Mouse (Mus musculus) c-Kit-positive CD71-positive TER-119-negative erythroid progenitor cells, embryonic 14.5 days (primary cell): Measurements from ENCODE around the gene Acsf2.
A peak's percentile ranks its signal among the peaks of the same experiment; 100 is the strongest.
"Not testable (repeated sequence)": the region's sequence is repeated elsewhere in the genome, so short reads cannot be mapped to it uniquely, and the experiment has no call there.

ENCODE experiments used
- DNase-seq: peaks from one replicate; pipeline ENCODE4 v3.0.0-alpha.2; 2013; ENCODE audit warnings: low read depth

Gene Acsf2

DNA sequence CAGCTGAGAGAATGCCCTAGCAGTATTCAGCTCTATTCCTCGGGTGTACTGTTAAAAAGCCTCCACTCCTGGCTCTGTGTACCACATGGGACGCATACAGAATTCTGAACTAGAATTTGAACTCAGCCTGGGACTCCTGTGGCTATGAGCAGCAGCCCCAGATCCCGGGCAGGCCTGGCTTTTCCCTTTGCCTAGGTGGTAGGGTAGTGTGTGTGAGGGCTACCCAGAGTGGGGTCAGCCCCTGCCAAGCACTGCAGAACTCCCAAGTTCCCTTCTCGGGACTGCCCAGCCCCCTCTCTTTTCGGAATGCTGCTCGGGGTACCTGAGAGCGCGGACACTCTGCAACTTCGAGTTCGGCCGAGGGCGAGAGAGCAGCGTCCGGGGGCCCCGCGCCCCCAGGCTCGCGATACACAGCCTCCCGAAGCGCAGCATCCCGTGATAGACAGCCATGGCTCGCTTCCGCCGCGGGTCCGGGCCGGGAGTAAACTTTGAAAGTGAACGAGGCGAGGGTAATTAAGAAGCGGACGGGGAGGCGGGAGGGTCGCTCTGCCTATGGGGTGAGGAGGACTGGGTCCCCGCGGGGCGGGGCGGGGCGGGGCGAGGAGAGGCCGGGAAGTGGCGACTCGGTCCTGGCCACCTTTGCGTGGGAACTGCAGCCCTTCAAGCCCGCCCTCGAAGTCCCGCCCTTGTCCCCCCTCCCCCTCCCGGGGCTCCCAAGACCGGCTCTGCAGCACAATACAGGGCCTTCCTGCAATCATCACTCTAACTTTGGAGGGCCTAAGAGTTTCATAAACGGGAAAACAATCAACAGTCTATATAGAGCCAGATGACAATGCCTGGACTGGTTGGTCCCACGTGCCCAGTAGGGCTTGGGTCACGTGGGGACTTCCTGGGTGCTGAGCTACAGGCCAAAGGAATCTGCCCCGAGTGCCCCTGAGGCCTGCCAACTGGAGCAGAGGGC lies at the start of gene Acsf2:
Gene Acsf2, minus strand, starts transcription at position 551 of the 961 bp plus-strand sequence.
- no peak for DNase-seq

DNA sequence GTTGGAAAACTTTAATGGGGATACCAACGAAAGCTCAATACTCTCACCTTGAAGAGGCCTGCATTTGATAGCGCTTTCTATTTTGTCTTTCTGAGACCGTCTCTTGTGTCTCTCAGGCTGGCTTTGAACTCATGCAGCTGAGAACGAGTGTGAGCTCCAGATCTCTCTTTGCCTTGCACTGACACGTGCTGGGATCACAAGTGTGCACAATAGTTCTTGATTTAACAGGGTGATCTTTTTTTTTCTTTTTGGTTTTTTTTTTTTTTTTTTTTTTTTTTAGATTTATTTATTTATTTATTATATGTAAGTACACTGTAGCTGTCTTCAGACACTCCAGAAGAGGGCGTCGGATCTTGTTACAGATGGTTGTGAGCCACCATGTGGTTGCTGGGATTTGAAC lies 49.6 kb upstream of the Acsf2 start:
- DNase-seq = not testable (repeated sequence)

DNA sequence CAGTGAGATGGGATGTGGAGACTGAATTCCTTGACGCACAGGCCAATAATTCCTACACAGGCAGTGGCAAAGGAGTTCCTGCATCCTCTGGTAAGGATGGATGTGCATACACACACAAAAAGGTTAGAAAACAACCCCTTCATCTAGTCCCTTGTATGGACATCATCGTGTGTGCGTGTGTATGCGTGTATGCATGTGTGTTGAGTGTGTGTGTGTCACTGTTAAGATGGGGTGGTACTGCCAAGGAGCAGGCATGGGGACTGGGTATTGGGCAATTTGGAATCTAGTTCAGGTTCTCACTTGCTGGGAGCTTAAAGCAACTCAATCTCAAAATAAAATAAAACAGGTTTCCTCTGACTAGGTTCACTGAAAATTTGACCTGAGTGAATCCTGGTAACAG lies 44.8 kb upstream of the Acsf2 start:
- no peak for DNase-seq

DNA sequence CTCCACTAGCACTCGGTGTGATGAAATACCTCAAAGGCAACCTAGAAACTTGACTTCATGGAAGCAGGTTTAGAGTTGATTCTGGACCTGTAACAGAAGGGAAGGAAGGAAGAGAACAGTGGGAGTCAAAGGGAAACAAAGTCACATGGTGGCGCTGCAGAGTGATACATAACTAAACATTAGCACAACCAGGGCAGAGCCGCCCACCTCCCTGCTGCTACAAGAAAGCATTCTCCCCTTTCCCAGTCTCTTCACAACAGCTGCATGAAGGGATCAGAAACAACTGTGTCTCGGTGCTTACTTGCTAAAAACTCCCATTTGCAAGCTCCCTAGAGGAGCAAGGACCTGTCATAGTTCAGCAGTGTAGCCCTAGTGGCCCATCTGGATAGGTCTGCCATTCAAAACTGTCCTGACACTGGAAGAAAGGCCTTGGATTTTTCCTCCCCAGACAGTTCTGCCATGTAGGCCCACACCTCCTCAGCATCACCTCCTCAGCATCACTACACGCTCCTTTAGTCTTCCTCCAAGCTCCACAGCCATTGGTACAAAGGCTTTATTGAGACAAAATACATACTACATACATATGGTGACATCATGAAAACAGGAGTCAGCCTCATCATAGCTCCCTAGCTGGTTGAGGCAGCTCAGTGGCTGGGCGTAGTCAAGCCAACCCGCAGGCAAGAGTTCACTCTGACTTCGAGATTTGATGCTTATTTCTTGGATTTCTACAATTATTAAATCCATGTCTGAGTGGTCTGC lies 43.0 kb upstream of the Acsf2 start:
- DNase-seq = no peak

DNA sequence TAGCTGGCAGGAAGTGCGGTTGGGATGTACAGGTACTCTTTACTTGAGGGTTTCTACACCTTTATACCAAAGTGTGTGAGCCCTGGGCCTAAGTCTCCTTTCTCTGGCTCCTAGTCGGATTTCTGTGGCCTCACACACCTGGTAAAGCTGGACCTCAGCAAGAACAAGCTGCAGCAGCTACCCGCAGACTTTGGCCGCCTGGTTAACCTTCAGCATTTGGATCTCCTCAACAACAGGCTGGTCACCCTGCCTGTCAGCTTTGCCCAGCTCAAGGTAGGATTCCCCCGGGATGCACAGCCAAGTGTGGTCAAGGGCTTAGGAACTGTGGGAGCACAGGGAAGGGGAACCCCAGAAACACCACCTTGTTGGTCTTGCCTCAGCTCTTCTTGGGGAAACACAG lies 32.8 kb upstream of the Acsf2 start:
- DNase-seq = no peak

DNA sequence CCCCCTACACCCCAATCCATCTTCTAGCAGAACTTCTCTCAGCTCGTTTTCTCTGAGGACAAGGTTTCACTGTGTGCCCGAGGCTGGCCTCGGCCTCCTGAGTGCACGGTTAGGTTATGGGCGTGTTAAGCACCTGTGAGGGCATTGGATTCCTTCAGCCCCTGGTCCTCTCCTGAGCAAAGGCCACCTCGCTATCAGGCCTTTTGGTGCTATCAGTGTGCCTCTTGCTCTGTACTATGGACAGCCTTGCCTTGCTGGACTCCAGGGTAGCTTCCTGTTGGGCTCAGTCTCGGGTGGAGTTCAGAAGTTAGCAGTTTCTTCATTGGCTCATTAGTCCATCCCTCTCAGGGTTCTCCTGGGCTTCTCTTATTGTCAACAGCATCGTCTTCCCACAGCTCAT lies 31.3 kb upstream of the Acsf2 start:
- no peak for DNase-seq

DNA sequence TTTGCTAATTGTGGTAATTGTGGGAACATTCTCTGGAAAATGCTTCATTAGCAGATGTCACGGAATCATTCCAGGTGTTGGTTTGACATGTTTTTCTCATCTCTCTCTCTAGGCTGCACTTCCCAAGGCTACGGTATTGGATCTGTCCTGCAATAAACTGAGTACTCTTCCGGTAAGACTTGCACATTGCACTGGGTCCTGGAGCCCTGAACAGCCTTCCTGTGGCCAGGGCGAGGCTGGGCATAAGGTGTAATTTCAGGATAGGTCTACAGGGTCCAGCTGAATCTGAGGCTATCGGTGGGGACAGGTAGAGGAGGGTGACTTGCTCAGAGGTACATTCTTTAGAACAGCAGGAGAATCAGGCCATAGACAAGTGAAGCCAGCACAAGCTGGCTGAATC lies 30.3 kb upstream of the Acsf2 start:
- no peak for DNase-seq

DNA sequence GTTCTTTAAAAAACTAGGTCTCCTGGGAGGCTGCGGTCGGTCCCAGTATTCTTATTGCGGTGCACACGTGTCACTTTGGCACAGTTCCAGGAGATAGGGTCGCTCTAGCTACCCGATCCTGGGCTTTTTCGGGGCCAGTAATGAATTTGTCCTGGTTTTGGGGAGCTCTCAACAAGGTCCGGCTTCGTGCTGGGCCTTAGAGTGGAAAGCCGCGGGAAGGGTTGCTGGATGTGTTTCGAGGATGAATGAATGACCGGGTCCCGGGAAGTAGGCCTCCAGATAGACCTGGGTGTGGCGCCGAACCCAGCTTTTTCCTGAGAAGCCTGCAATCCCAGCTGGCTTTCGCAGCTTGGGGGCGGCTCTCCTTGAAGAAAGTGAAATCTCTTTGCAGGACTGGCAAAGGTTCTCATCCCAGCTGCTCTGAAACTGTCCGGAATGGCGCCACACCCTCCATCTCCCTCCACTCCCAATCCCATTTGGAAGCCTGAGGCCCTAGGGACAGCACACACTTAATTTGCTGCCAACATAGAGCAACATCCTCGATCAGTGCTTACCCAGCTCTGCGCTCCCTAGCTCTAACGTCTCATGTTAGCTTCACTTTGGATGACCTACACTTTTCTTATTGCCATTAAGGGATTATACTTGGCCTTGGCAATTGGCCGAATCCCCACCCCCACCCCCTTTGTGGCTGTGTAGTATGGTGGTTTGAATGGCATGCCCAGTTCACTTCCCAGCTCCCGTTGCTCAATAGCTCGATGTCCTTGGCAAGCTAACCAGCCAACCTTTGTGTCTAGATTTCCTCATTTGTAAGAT lies 28.7 kb upstream of the Acsf2 start:
- peak; percentile 25 for DNase-seq

DNA sequence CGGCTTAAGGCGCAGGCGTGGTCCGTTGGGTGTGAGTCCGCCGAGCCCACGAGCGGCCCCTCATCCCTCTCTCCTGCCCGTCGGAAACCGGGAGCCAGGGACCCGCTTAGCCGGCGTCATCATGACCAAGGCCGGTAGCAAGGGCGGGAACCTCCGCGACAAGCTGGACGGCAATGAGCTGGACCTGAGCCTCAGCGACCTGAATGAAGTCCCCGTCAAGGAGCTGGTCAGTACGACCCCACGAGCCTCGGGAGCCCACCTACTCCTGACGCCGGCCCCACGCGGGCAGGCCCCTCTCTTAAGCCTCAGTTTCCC lies 28.2 kb upstream of the Acsf2 start:
- no peak for DNase-seq

DNA sequence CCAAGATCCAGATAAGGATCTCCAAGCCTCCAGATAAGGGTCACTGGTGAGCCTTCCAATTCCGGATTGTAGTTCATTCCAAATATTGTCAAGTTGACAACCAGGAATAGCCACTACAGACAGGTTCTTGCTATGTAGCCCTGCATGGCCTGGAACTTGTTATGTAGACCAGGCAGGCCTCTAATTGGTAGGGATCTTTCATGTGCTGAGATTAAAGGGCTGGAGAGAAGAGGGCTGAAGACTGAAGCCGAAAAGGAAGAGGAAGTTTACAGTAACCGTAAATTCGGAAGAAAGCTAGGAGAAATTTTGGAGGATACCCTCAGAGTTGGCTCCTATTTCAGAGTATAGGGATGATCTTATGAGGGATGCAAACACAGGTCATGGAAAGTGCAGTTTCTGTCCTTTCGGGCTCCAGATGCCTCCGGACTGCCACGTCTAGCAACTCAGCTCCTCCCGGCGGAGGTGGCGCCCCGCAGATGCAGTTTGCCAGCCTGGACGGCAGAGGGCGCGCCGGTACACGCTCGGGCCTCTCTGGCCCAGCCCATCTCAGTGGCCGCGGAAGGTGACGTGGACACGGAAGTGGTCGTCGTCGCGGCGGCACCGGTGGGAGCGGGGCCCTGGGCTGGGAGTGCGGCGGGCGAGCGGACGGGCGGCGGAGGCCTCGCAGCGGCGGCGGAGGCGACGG lies 27.7 kb upstream of the Acsf2 start, which contains the start of gene Lrrc59:
Gene Lrrc59, plus strand, starts transcription at position 569 of the 685 bp plus-strand sequence.
- DNase-seq = peak; percentile 80

DNA sequence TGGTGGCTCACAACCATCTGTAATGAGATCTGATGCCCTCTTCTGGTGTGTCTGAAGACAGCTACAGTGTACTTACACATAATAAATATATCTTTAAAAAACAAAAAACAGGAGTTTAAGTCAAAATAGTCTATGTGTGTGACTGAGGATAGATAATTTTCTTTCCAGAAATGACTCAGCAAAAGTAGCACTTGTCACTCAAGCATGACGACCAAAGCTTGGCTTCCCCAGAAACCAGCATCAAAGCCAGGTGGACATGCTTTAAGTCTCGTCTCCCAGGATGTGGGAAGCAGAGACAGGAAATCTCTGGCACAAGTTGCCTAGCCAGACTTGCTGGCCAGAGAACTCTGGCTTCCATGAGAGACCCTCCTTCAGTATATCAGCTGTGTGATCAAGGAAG lies 20.5 kb upstream of the Acsf2 start:
- peak; percentile 20 for DNase-seq

DNA sequence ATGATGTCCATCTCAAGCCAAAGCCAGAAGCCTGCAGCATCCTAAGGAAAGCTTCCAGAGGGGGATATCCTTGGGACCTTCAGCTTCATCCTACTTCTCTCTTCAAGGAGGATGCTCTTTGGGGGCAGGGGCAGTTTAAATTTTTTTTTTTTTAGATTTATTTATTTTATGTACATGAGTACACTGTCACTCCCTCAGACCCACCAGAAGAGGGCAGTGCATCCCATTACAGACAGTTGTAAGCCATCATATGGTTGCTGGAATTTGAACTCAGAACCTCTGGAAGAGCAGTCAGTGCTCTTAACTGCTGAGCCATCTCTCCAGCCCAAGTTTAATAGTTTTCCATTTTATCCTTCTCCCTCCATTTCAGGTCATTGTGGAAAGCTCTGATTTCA lies 19.8 kb upstream of the Acsf2 start:
- no peak for DNase-seq

DNA sequence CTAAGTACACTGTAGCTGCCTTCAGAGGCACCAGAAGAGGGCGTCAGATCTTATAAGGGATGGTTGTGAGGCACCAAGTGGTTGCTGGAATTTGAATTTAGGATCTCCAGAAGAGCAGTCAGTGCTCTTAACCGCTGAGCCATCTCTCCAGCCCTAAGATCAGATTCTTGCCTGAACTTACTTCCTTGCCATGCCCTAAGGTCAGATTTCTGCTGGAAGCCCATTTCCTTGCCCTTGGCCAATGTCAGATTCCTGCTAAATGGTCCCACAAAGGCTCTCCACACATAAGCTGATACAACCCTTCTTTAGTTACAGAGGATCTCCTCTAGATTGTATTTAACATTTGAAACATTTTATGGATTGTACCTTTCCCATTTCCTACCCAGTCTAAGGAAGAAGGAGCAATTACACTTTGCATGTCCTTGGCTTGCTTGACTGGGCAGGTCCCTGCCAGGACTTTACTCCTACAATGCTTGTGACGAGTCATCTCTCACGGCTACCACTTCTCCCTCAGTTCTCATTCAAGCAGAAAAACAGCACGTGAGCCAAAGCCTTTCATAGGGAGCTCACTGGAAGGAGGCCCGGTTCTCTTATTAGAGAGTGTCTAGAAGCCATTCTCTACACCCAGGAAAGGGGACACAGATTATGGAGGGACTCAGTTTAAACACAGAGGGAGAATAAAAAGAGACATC lies 19.2 kb upstream of the Acsf2 start:
- no peak for DNase-seq

DNA sequence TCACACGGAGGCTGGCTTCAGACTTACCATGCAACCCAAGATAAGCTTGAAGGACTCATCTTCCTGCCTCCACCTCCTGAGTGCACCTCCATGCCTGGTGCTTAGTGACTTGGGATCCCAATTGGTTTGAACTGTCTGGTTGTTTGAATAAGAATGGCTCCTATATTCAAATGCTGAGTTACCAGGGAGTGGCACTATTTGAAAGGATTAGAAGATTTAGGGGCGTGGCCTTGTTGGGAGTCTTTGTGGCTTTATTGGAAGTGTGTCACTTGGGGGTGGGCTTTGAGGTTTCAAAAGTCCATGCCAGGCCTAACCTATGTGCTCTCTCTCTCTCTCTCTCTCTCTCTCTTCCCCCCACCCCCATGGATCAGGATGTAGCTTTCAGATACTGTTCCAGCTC lies 16.0 kb upstream of the Acsf2 start:
- DNase-seq = no peak

DNA sequence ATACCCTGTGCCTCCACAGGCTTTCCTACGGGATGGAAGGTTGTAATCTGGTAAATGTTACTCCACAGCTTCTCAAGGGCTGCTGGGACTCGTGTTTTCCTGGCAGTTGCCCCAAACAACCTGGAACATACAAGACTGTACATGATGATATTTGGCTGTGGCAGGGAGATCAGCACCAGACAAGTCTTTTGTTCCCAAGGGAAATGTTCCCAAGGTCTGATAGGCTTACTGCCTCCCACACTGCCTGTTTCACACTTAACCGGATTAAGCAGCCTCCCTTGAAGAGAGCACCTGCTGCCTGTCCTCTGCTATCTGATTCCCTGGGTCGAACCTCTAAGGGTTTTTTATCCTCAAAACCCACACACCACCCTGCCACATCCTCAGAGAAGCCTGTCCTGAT lies 13.8 kb upstream of the Acsf2 start:
- no peak for DNase-seq

DNA sequence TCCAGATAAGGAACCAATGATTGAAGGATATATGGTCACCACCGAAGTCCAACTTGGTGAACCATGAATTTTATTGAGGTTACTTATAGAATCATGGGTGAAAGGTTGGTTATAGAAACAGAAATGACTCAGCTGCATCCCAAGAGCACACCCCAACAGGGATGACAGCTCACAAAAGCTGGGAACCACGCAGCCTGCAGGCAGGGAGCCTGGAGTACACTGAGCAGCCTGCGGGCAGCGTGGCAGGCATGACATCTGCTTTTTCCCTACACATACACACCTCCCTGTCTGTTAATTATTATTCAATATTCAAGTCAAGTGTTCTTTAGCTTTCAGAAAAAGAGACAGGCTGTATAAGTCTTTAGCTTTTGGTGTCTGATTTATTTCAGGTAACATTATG lies 12.9 kb upstream of the Acsf2 start:
- no peak for DNase-seq

DNA sequence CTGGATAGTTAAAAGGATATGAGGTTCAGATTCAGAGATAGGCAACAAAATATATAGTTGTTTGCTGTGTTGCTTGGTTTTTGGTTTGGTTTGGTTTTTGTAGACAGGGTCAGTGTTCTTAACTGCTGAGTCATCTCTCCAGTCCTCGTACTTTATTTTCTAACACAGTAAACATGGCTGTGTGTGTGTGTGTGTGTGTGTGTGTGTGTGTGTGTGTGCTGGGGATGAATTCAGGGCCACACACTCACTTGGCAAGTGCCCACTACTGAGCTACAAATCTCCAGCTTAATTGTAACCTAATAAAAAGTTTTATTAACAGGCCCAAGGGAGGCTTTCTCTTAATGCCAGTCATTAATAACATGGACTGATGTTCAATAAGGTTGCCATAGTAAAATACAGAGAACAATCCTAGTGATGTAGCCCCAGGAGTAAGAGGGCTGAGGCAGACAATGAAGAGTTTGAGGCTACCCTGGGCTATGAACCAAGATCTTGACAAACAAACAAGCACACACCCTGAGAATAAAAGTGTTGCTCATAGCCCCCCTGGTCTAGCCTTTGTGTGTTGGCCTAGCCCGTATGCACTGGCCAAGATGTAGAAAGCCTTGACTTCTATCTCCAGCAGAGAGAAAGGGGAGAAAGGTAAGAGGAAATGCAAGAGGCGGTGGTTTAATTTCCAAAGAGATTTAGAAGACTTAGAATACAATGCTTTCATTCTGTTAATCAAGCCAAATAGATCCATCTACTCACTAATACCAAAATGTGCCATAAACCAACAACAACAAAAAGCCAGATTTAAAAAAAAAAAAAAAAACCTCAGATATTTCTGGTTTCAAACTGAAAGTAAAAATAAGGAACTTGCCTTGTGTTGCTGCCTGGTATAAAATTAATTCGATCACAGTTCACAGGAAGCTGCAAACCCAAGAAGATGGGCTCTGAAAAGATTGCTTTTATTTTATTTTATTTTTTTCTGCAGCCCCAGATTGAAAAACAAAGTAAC lies 9.4 kb upstream of the Acsf2 start:
- no peak for DNase-seq

DNA sequence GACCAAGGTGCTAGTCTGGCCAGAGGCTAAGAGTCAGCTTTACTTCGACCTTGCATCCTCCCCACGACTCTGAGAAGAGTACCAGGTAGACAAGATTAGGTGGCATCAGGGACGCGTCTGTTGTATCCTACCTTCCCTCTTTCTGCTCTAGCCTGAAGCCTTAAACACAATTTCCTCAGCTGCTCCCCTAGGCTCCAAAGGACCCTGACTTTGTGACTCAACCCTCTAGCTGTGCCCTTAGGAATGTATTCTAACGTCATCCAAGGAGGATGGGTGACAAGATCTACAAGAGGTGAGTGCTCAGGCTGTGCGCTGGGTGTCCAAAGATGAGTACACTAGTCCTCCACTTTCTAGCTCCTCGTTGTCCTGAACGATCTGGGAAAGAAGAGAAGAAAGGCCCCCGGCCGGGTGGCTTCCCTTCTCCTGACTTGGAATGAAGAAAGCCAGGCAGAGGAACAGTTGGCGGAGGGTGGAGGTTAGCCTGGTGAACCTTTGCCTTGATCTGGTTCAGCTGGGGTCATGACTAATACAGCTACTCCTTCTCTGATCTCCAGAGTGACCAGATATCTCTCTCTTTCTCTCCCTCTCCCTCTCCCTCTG lies 785 bp upstream of the Acsf2 start:
- no peak for DNase-seq

DNA sequence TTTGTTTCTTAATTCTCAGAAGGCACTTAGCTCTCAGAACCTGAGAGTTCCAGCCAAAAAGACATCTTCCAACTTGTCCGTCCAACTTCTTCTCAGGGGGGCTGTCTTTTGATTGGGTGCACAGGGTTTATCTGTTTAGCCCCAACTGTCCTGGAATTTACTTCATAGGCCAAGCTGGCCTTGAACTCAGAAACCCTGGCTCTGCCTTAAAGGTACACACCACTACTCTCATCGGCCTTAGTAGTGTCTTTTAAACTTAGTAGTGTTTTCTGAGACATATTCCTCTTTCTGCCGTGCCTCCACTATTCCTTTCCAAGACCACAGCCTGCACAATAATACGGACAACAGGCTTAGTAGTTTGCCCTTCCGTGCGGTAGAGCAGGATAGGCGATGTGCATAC lies 1.2 kb downstream of the Acsf2 start:
- DNase-seq = no peak
